Mouse (Mus musculus): ENCODE data around the gene Phactr2. TPM values are rescaled to one million over a fixed set of nuclear protein-coding genes. Genes with fewer than 3 reads are reported as not detected.
A peak's percentile ranks its signal among the peaks of the same experiment; 100 is the strongest.

Phactr2 gene
- polyA plus RNA-seq, 1 experiment from 2014 or later = 4.6 TPM

GRCm38 (mm10) chr10:13388116-13388922 is 85.9 kb downstream of the Phactr2 start:
- Histone ChIP-seq H3K4me3 (replicated peaks) (no peak overlapping the region), H3K27ac (replicated peaks) (0 out of 2 replicates have a peak overlapping the region, but pooled peaks have one; percentile 3), H3K36me3 (replicated peaks) (no peaks in the 10 kb centered on the region), H3K4me1 (replicated peaks) (no peaks in the 10 kb centered on the region; the same call in 1 of the 2 replicates), H3K9me3 (replicated peaks) (no peaks in the 10 kb centered on the region), H3K27me3 (no peaks in the 10 kb centered on the region), H3K4me2 (peak overlapping the region; percentile 32), H3K9ac (no peak overlapping the region)
- WGBS (ENCODE audit: insufficient replicate concordance) = 10% methylated on average over 11 of the region's 11 CpGs
- no peak for ATAC-seq (ENCODE audit: insufficient read depth)

- Histone ChIP-seq H3K4me3 (replicated peaks) (no peak overlapping the region), H3K27me3 (no peaks in the 10 kb centered on the region), H3K9me3 (replicated peaks) (no peaks in the 10 kb centered on the region), H3K27ac (replicated peaks) (no peak overlapping the region), H3K4me1 (replicated peaks) (no peaks in the 10 kb centered on the region; the same call in 1 of the 2 replicates), H3K9ac (no peak overlapping the region), H3K4me2 (no peak overlapping the region), H3K36me3 (replicated peaks) (no peaks in the 10 kb centered on the region)
- 48% methylated on average over 3 of the region's 3 CpGs for WGBS (ENCODE audit: insufficient replicate concordance)
- no peak for ATAC-seq (ENCODE audit: insufficient read depth)
Observed at GRCm38 (mm10) chr10:13384866-13385265, 89.3 kb downstream of the Phactr2 start.

DNA sequence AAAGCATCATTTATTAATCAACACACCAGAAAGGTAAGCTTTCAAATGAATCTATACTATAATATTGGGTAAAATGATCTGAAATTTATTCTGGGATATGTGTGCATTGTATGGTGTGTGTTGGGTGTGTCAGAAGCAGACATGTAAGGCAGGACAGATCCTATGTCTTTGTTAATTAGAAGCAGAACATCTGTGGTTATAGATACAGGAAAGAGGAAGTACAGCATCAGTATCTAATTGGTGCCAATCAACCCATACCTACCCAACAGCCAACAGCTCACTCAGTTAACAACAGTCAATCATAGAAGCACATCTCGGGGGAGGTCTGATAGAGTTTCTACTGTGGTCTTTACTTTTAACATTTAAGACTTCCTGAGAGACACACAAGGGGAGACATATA is 96.3 kb downstream of the Phactr2 start:
- no peak for ATAC-seq (ENCODE audit: insufficient read depth)
- no peak overlapping the region for H3K27ac ChIP-seq (replicated peaks)

GRCm38 (mm10) chr10:13376428-13377260 is 97.6 kb downstream of the Phactr2 start:
- ATAC-seq (ENCODE audit: insufficient read depth) = no peak
- Histone ChIP-seq H3K27ac (replicated peaks) (no peak overlapping the region), H3K36me3 (replicated peaks) (no peaks in the 10 kb centered on the region), H3K27me3 (no peaks in the 10 kb centered on the region), H3K4me2 (no peak overlapping the region), H3K4me3 (replicated peaks) (no peak overlapping the region), H3K9me3 (replicated peaks) (no peaks in the 10 kb centered on the region), H3K4me1 (replicated peaks) (no peaks in the 10 kb centered on the region), H3K9ac (no peak overlapping the region)
- WGBS (ENCODE audit: insufficient replicate concordance) = 69% methylated on average over 13 of the region's 13 CpGs

More for the DNA sequence above, 96.3 kb downstream of the Phactr2 start:
- Histone ChIP-seq H3K36me3 (replicated peaks) (no peaks in the 10 kb centered on the region), H3K4me2 (no peak overlapping the region), H3K4me3 (replicated peaks) (no peak overlapping the region), H3K9ac (no peak overlapping the region), H3K9me3 (replicated peaks) (no peaks in the 10 kb centered on the region), H3K27me3 (no peaks in the 10 kb centered on the region), H3K4me1 (replicated peaks) (no peaks in the 10 kb centered on the region)
- 23% methylated on average over 1 of the region's 1 CpGs for WGBS (ENCODE audit: insufficient replicate concordance)

DNA sequence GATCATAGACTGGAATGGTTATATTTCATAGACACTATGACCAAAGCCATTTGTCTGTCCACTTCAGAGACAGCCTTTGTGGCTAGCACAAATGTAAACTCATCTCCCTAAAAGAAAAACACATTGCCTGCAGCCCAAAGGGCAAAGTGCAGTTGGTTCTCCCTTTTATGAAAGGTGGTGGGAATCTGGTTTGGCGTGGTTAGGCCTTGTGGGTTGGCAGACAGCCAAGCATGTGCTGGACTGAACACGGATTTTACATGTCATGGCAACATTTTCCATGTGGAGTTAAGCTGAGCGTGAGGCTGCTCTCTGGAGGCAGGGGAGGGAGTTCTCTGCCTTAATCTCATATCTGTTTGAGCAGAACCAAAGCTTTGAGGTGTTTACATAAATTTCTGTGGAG is 98.4 kb downstream of the Phactr2 start:
- no peak for ATAC-seq (ENCODE audit: insufficient read depth)
- 38% methylated on average over 3 of the region's 3 CpGs for WGBS (ENCODE audit: insufficient replicate concordance)
- Histone ChIP-seq H3K4me1 (replicated peaks) (no peaks in the 10 kb centered on the region), H3K4me3 (replicated peaks) (no peak overlapping the region), H3K4me2 (no peak overlapping the region), H3K36me3 (replicated peaks) (no peaks in the 10 kb centered on the region), H3K9ac (no peak overlapping the region), H3K27ac (replicated peaks) (no peak overlapping the region), H3K9me3 (replicated peaks) (no peaks in the 10 kb centered on the region), H3K27me3 (no peaks in the 10 kb centered on the region)

GRCm38 (mm10) chr10:13369581-13370375 is 104.4 kb downstream of the Phactr2 start:
- WGBS (ENCODE audit: insufficient replicate concordance) = 46% methylated on average over 13 of the region's 13 CpGs
- H3K27me3 ChIP-seq = no peaks in the 10 kb centered on the region
- no peak overlapping the region for H3K4me3 ChIP-seq (replicated peaks)
- no peaks in the 10 kb centered on the region for H3K9me3 ChIP-seq (replicated peaks)
- H3K4me2 ChIP-seq = no peak overlapping the region
- no peaks in the 10 kb centered on the region for H3K36me3 ChIP-seq (replicated peaks)
- H3K4me1 ChIP-seq (replicated peaks) = no peaks in the 10 kb centered on the region
- H3K9ac ChIP-seq = no peak overlapping the region
- no peak for ATAC-seq (ENCODE audit: insufficient read depth)
- H3K27ac ChIP-seq (replicated peaks) = no peak overlapping the region

GRCm38 (mm10) chr10:13364286-13364580 is 110.0 kb downstream of the Phactr2 start:
- WGBS (ENCODE audit: insufficient replicate concordance) = 50% methylated on average over 2 of the region's 2 CpGs
- H3K9me3 ChIP-seq (replicated peaks) = no peaks in the 10 kb centered on the region
- H3K4me3 ChIP-seq (replicated peaks) = no peak overlapping the region
- no peak overlapping the region for H3K9ac ChIP-seq
- H3K27me3 ChIP-seq = no peaks in the 10 kb centered on the region
- H3K4me1 ChIP-seq (replicated peaks) = no peaks in the 10 kb centered on the region
- no peaks in the 10 kb centered on the region for H3K36me3 ChIP-seq (replicated peaks)
- no peak overlapping the region for H3K27ac ChIP-seq (replicated peaks)
- no peak overlapping the region for H3K4me2 ChIP-seq
- ATAC-seq (ENCODE audit: insufficient read depth) = no peak

DNA sequence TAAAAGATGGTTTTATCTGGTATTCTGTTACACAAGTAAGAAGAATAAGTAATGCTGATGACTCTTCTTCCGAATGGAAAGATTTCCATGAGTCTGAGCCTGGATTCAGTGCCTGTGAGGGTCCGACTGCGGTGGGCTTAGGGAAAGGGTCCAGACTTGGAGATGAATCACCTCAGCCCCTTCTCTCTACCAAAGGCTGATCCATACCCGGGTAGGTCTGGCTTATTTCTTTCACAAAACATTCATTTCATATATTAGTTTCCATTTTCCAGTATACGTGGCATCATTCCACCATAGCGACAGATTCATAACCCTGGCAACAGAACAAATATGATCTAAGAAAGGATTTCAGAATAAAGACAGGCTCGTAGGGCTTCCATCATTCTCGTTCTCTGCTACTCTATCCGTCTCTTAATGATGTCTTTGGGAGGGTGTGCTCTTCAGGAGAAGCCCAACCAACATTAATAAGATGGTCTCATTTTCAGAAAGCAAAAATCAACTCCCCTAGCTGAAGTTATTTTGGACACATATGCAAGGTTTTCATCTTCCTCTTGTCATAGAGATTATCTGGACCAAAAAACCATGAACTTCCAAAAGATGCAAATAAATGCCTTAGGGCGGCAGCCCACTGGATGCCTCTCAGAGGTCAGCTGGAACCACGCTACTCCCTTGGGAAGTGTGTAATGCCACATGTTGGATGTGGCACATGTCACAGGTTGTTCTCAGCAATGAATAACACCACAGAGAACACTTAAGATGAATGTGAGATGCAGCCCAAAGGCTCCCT is 110.5 kb downstream of the Phactr2 start:
- no peak overlapping the region for H3K4me3 ChIP-seq (replicated peaks)
- no peaks in the 10 kb centered on the region for H3K4me1 ChIP-seq (replicated peaks)
- no peaks in the 10 kb centered on the region for H3K36me3 ChIP-seq (replicated peaks)
- H3K9ac ChIP-seq = no peak overlapping the region
- H3K9me3 ChIP-seq (replicated peaks) = no peaks in the 10 kb centered on the region
- WGBS (ENCODE audit: insufficient replicate concordance) = 66% methylated on average over 11 of the region's 11 CpGs
- ATAC-seq (ENCODE audit: insufficient read depth) = no peak
- no peak overlapping the region for H3K27ac ChIP-seq (replicated peaks)
- H3K4me2 ChIP-seq = no peak overlapping the region
- no peaks in the 10 kb centered on the region for H3K27me3 ChIP-seq

DNA sequence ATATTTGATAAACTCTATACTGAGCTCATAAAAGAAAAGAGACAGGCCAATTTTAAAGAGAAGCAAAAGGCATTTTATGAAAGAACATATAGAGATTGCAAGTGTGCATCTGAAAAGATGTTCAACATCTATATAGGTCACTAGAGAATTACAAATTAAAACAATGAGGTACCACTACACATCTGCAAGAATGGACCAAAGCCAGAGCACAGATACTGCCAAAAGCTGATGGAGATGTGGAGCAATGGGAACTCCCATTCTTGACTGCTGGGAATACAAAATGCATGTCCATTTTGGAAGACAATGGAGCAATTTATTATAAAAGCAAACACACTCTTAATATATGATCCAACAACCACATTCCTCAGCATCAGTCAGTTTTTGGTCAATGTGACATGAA is 113.3 kb downstream of the Phactr2 start:
- Histone ChIP-seq H3K4me1 (replicated peaks) (no peaks in the 10 kb centered on the region), H3K4me2 (no peak overlapping the region), H3K27me3 (no peaks in the 10 kb centered on the region), H3K4me3 (replicated peaks) (no peak overlapping the region), H3K36me3 (replicated peaks) (no peaks in the 10 kb centered on the region), H3K27ac (replicated peaks) (no peak overlapping the region), H3K9ac (no peak overlapping the region), H3K9me3 (replicated peaks) (no peaks in the 10 kb centered on the region)
- ATAC-seq (ENCODE audit: insufficient read depth) = no peak

- WGBS (ENCODE audit: insufficient replicate concordance) = 78% methylated on average over 5 of the region's 5 CpGs
Observed at GRCm38 (mm10) chr10:13359846-13360245, 114.4 kb downstream of the Phactr2 start.

More at GRCm38 (mm10) chr10:13359846-13360245, 114.4 kb downstream of the Phactr2 start:
- H3K9ac ChIP-seq = no peak overlapping the region
- no peaks in the 10 kb centered on the region for H3K4me1 ChIP-seq (replicated peaks)
- no peaks in the 10 kb centered on the region for H3K36me3 ChIP-seq (replicated peaks)
- H3K27me3 ChIP-seq = no peaks in the 10 kb centered on the region
- ATAC-seq (ENCODE audit: insufficient read depth) = no peak
- H3K9me3 ChIP-seq (replicated peaks) = no peaks in the 10 kb centered on the region
- H3K4me3 ChIP-seq (replicated peaks) = no peak overlapping the region
- H3K4me2 ChIP-seq = no peak overlapping the region
- H3K27ac ChIP-seq (replicated peaks) = no peak overlapping the region
